Mouse (Mus musculus): ENCODE measurements around the gene Taf8. TPM values are rescaled to one million over a fixed set of nuclear protein-coding genes. Genes with fewer than 3 reads are reported as not detected.
"Not testable (repeated sequence)": the region's sequence is repeated elsewhere in the genome, so short reads cannot be mapped to it uniquely, and the experiment has no call there.

Gene Taf8
- total RNA-seq, 2 experiments from 2014 or later: 14.9 to 15.6 TPM

DNA sequence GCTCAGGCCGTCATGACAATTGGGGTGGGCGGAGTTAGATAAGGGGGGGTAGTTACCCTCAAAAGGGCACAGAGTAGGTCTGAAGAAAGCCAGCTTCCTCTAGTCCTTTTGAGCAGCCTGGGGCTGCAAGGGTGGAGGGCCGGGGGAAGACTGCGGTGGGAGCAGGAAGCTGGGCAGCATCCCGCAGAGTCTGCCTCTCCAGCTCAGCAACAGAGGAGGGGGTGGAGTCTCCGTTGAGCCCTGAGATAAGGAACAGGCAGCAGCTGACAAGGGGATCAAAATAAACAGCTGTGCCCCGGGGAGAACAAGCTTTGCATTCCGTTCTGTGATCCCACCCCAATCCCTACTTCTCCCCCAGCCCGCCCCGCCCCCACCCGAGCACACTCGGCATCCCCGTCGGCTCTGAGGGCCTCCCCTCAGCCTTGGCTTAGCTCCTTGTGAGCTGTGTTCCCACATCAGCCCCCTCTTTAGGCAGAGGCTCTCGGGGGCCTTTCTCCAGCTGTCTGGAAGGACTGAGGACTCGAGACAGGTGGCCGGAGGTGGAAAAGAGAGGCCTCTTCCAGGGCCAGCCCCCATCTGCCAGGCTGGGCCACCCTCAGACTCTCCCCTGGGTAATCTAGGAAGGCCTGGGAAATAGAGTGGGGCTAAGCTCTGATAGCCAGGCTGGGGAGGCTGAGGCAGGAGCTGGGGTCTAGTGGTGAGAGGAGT, 19.6 kb upstream of the Taf8 start:
- peak; percentile 70 to 75 for DNase-seq
- intact Hi-C loops (cut with DNase I): loop anchor here (2.0 kb wide), 1 partner anchor 73 kb away; no protein-coding TSS in a partner anchor

DNA sequence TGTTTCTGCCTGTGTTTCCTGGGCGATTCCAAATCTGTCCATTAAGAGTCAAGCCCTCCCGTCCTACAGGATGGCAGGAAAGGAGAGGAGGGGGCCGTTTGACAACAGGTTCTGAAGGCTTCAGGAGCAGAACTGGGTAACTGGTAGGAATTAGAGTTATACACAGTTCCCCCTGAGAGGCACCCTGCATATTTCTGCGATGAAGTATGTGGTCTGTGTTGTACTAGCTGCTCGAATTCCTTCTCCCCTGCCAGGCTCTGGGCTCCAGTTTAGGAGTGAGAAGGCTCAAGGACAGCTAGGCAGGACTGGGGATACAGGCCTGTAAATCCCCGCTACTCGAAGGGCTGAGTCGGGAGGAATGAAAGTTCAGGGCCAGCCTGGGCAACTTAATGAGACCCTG, 16.1 kb upstream of the Taf8 start:
- intact Hi-C loops (cut with DNase I): no loop called here
- peak; percentile 42 to 60 for DNase-seq

DNA sequence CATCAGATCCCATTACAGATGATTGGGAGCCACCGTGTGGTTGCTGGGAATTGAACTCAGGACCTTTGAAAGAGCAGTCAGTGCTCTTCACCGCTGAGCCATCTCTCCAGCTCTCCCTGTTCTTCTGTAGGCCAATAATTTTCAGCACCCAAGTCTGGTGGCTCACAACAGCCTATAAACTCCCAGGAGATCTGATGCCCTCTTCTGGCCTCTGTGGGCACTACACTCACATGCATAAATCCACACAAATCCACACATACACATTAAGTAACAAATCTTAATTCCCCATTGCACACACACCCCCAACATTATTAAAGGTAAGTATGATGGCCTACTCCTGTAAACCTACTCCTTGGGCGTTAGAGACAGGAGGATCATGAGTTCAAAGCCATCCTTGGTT, 14.1 kb upstream of the Taf8 start:
- no peak for DNase-seq
- intact Hi-C loops (cut with DNase I): no loop called here

DNA sequence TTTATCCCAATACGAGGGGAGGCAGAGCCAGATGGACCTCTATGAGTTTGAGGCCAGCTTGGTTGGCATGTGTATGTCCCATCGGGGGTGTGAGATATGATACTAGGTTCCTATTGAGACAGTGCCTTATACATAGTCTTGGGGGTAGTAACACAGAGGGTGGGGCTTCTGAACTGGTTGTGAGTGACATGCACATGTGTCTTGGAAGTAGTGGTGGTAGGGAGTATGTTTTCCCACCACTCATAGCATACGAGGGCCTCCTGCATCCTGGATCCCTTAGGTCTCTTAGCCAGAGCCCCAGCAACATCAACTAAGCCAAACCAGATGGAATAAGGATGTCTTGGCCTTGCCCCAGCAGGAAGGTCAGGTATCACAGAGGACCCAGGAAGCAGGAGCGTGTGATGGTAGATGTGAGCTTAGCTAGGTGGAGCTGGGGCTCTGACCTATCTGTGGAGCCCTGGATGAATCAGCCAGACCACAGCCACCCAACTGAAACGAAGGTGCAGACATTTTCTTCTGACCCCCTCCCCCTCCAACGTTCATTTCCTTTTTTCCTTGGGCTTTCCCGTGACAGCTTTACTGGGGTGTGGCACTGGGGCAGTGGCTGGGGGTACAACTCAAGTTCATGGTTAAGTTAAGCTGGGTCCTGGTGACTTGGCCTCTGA, 13.2 kb upstream of the Taf8 start:
- intact Hi-C loops (cut with DNase I): no loop called here

DNA sequence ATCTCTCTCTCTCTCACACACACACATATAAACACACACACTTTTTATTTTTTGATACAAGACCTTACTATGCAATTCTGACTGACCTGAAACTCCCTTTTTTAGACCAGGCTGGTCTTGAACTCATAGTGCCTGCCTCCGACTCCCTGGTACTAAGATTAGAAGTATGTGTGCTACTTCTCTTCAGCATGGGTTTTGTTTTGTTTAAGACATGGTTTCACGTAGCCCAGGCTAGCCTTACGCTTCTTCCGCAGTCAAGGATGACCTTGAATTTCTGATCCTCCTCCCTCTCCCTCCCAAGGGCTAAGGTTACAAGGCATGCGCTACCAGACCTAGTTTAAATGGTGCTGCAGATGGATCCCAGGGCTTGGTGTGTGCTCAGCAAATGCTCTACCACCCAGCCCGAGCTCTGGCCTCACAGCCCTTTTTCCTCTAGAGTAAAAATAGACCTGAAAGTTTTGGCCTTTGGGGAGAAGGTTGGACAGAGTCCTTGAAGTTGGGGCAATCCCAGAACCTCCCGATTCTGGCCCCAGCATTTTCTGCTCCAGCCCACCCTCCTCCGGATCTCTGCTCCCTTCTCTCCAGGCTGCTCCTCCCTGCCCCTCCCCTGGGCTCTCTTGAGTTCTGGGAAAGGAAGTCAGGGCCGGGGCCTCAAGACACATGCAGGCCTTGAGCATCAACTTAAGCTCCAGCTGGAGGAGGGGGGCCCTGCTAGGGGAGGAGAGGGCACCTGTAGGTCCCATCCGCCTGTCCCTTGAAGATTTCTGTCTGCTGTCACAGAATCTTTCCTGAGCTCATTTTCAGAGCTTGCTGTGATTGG, 11.1 kb upstream of the Taf8 start:
- peak; percentile 48 to 59 for DNase-seq
- intact Hi-C loops (cut with DNase I): loop anchor here (5.0 kb wide), 1 partner anchor 164 kb away; no protein-coding TSS in a partner anchor

More for the DNA sequence above, 13.2 kb upstream of the Taf8 start:
- DNase-seq: no peak

DNA sequence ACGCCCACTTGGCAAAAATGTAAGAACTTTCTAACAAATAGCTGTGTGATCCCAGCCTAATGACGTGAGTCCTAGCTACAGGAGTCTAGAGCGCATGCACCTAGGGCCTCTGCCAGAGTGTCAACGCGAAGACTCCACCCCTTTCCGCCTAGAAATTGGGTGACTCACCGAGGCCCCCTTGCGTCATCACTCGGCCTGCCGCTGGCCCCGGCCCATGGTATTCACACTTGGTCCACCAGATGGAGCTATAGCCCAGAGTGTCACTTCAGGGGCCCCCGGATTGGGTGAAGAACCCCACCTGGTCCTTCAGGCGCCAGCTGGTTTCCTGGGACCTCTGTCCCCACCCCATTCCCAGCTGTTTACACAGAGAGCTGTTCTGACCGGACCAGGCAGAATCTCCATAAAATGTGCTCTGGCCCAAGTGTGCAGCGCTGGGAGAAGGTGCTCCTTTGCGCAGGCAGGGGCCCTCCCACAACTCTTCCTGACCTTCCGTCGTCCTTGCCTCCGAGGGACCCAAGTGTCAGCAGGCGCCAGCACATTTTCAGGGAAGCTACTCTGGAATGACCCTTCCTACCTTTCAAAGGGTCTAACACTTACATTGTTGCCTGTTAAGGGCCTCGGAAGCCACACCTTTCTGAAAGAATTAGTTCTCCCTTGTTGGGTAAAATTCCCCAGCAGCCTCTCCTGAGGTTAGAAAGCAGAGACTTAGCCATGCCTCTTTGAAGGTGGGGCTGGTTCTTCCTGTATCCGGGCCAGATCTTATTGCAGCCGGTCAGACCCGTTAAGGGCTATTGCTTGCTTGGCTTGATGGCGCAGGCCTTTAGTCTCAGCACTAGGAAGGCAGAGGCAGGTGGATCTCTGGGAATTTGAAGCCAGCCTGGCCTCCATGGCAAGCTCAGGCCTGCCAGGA, 9.3 kb upstream of the Taf8 start:
- intact Hi-C loops (cut with DNase I): loop anchor here (1.0 to 5.0 kb wide), 2 partner anchors 83 to 166 kb away; no protein-coding TSS in a partner anchor
- DNase-seq: peak; percentile 98 to 100

DNA sequence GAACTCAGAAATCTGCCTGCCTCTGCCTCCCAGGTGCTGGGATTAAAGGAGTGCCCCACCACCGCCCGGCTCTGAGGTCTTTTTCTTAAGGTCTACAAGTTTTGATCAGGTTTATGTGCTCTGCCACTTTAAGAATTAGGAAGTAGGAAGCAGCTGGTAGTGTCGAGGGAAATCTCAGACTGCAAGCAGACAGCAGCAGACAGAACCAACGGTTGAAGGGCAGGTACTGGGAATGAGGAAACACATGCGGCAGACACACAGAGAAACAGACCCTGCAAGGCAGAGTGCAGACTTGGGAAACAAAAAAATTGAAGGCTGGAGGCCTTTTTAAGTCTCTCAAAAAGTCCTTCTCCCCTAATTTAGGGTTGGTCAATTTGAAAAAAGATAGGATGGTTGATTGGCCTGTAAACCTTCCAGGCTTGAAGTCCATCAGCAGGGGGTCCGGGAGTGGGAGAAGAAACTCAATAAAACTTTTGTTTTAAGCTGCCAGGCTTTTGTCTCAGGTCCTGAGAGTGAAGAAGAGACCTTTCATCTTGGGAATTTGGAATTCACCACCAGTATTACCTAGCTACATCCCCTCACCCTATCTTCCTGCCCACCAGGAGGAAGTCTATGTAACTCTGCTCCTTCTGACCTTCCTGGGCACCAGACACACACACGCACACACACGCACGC, 7.1 kb upstream of the Taf8 start:
- intact Hi-C loops (cut with DNase I): no loop called here
- no peak for DNase-seq

DNA sequence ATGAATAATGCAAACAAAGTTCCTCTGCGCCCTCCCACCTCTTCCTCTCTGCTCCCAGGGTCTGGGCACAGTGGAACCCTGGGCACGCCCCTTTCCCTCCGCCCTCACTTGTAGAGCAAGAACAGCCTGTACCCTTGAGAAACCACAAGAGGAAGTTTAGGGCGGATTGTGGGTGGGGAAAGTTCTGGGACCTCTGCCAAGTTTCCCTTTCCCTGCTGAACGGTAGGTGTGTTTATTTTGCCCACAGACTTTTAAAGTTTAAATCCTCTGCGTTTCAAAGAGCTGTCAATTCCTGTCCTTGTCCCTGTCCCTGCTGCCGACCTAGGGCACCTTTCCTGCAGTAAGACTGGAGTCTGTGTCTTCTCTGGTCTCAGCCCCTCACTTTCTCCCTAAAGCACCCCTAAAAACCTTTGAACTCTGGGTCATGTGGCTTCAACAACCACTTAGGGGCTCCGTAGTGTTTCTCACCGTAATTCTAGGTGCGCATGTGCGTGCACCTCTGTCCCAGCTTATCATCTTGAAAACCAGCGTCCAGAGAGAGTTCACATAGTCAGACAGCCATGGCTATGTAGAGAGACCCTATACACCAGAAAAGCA, 6.0 kb upstream of the Taf8 start:
- intact Hi-C loops (cut with DNase I): no loop called here
- DNase-seq: peak; percentile 93 to 94

DNA sequence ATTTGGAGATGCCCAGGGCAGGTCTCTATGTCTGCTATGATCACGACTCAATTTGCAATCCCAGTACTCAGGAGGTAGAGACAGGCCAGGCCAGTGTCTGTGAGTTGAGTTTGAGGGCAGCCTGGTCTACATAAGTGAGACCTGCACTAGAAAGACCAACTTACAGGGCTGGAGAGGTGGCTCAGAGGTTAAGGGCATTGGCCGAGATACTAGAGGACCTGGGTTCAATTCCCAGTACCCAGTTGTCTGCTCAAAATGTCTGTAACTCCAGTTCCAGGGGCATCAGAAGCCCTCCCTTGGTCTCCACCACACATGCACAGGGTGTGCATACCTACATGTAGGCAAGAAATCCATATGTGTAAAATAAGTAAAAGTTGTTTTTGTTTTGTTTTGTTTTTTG, 5.4 kb upstream of the Taf8 start:
- intact Hi-C loops (cut with DNase I): no loop called here
- DNase-seq: no peak

DNA sequence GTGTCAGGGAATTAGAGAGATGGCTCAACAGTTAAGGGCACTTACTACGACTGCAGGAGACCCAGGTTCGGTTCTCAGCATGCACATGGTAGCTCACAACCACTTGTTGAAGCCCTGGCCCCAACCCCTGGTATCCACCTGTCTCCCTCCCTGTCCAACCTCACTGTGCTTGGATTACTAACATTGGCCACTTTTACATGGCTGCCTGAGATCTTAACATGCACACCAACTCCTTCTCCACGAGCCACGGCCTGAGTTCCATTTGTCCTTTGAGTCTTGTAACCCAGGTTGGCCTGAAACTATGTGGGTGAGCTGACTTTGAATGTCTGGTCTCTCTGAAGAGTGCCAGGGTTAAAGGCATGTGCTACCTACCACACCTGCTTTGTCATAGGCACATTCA, 4.6 kb upstream of the Taf8 start:
- intact Hi-C loops (cut with DNase I): no loop called here
- DNase-seq: no peak

DNA sequence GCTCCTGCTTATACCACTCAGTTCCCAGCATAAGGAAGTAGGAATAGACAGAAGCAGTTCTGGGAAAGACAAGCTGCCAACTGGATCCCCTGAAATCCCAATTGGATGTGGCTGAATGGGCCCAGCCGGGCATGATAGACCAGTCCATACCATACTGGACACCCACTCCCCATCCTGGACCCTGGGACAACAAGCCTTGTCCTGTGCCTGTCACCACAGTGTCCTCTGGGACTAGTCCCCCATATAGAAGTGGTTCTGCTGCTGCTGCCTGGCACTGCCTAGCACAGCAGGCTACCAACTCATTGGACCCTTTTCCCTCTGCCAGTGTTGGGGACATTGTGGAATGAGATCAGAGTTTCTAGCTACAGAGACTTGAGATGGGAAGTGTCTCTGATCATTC, 4.0 kb upstream of the Taf8 start:
- intact Hi-C loops (cut with DNase I): no loop called here
- no peak for DNase-seq

DNA sequence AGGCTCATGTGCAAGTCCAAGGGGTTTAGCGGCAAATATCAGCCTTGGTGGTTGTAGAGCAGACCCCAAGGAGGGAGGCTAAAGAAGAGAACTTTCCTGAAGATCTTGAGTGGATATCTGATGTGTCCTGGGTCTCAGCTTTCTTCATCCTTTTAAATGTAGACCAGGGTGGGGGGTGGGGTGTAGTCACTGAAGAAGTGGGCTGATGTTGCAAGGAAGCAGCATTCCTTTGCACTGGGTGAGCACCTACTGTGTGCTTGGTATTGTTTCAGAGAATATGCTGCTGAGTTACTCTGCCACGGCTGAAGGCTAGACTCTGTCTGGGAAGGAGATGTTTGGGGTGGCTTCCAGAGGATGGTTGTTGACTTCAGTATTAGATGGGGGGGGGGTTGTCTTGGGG, 3.5 kb upstream of the Taf8 start:
- intact Hi-C loops (cut with DNase I): no loop called here
- DNase-seq: no peak

DNA sequence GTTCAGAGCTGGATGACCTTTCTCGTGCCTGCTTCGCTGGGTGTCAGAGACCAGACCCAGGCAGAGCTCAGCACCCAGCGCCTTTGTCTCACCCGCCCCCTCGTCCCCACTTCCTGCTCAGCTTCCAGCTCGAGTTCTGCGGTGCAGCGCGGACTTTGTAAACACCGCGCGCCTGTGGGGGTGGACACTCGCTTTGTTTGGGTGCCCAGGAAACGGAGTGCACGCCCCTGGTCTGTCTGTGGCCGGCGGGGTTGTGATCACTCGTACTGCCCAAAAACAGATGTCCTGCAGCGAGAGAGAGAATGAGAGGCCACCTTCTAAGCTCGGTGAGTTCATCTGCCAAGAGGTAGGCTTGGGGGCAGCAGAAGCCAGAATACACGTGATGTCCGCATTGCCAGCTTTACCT, 2.9 kb upstream of the Taf8 start, which contains the start of gene Ccnd3:
TSS of gene Ccnd3 (plus strand) at position 111 of the 406 bp plus-strand sequence.
- intact Hi-C loops (cut with DNase I): no loop called here

DNA sequence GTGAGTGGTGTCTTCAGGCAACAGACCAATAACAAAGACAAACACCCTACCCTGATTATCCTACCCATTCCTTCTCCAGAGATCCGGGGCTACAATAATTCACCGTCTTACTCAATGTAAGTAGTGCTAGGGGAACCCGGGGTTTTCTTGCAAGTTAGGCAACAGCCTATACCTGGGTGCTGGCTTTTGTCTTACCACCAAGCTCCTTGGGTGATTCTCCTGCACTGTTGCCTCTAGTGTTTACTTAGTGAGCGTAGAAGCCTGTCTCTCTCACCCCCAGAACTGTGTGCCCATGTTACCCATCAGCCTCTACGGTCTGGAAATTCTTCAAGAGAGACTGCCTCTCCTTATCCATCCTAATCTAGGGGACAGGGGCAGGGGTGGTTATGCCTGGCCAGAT, 2.1 kb upstream of the Taf8 start:
- intact Hi-C loops (cut with DNase I): no loop called here

More for the DNA sequence above, 2.9 kb upstream of the Taf8 start, which contains the start of gene Ccnd3:
- DNase-seq: peak; percentile 80 to 83

DNA sequence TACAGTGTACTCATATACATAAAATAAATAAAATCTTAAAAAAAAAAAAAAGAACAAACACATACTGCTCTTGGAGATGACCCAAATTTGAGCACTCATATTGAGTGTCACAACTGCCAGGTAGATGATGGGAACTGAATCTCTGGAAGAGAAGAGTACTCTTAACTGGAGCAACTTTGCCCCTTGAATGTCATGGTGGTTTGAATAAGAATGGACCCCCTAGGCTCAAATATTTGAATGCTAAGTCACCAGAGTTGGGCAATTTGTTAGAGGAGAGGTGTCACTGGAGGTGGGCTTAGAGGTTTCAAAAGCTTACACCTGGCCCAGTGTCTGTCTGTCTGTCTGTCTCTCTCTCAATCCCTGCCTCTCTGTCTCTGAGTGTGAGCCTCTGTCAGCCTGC, 1.6 kb upstream of the Taf8 start:
- intact Hi-C loops (cut with DNase I): no loop called here
- no peak for DNase-seq

More for the DNA sequence above, 2.1 kb upstream of the Taf8 start:
- DNase-seq: no peak

DNA sequence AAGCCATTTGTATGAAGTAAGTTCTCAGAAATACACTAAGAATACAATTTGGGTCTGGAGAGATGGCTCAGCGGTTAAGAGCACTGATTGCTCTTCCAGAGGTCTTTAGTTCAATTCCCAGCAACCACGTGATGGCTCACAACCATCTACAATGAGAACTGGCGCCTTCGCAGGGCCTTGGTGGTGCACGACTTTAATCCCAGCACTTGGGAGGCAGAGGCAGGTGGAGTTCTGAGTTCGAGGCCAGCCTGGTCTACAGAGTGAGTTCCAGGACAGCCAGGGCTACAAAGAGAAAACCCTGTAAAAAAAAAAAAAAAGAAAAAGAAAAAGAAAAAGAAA, 584 bp upstream of the Taf8 start:
- intact Hi-C loops (cut with DNase I); DNase-seq: not testable (repeated sequence)

DNA sequence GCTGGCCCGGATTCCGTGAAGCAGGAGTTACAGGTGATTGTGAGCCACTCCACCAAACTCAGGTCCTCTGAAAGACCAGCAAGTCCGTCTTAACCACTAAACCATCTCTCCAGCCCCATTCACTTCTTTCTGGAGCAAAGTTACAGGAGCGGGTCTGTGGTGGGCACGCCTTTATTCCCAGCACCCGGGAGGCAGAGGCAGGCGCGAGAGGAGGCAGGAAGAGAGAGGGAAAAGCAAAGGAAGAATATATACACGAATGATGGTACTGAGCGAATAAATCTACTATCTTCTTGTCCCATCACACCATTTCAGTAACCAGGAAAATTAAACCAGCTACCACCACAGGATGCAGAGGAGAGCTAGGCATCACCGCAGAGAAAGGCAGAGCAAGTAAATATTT, 561 bp downstream of the Taf8 start:
- intact Hi-C loops (cut with DNase I): no loop called here
- no peak for DNase-seq

DNA sequence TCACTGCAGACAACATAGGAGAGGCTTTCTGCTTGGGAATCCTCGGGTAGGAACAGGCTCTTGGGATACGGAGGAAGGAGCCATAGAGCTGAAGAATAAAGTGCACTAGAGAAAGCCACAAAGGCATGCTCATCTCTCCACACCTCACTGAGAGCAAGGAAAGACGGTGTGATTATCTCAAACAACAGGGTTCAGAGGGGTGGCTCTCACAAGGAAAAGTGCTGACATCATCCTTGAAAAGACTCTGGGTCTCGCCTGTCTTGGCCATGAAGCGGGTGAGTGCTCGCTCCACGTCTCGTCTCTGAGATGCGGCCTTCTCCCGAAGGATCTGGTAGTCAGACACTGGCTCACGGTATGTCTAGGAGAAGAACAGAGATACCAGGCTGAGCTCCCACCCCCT, 8.0 kb downstream of the Taf8 start:
- DNase-seq: no peak

DNA sequence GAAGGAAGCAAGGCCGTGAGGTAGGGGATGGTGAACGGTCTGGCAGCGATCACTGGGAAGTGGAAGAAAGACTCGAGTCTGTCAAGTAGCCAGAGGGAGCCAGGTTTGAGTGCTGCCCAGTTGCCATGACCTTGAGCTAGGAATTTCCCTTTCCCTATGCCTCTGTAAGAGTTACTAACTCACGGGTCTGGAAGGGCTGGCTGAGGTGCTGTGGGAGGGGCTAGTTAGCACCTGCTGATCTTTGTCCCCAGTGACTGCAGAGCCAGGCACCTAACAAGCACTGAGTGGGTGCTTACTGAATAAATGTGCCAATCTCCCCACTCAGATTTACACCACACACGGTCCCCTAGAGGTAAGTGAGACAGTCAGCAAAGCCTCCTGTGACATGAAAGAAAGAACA, 8.4 kb downstream of the Taf8 start:
- DNase-seq: no peak

More for the DNA sequence above, 8.0 kb downstream of the Taf8 start:
- intact Hi-C loops (cut with DNase I): no loop called here

More for the DNA sequence above, 8.4 kb downstream of the Taf8 start:
- intact Hi-C loops (cut with DNase I): no loop called here
